Mouse (Mus musculus): ENCODE measurements at regions not wholly inside any gene's neighbourhood (a gene's known extent, or its start where the extent isn't known, plus 50 kb on each side); places are given as distances from the start of the nearest gene placed in this dataset.

- TF ChIP-seq CTCF (IDR thresholded peaks at IDR 0.05; ENCODE audit: borderline replicate concordance, insufficient read depth, low read length) (no peak), POLR2A (IDR thresholded peaks at IDR 0.05; ENCODE audit: low read depth, low read length) (no peak)
Observed at GRCm38 (mm10) chr2:51563881-51564280, 63.4 kb upstream of the Tas2r134 start.

Measured in embryonic fibroblast, embryonic 13.5 days (primary cell).